Mouse (Mus musculus) gastrocnemius, postnatal 4 days (tissue): ENCODE data around the gene Plac8. TPM values are rescaled to one million over a fixed set of nuclear protein-coding genes. Genes with fewer than 3 reads are reported as not detected.

Source experiments
- DNase-seq, 2 experiments: peaks; one replicate each; pipeline ENCODE4 v3.0.0; 2021 to 2022; ENCODE audit warnings: low spot score in 2 of 2, mixed read lengths in 2 of 2
- total RNA-seq, 2 experiments: library from RNA; stranded (reverse); gene quantifications; 2 replicates each; pipeline ENCODE4 v1.2.3; 2021

Plac8 gene
- total RNA-seq, 2 experiments from 2014 or later = 2.3 to 7.1 TPM

DNA sequence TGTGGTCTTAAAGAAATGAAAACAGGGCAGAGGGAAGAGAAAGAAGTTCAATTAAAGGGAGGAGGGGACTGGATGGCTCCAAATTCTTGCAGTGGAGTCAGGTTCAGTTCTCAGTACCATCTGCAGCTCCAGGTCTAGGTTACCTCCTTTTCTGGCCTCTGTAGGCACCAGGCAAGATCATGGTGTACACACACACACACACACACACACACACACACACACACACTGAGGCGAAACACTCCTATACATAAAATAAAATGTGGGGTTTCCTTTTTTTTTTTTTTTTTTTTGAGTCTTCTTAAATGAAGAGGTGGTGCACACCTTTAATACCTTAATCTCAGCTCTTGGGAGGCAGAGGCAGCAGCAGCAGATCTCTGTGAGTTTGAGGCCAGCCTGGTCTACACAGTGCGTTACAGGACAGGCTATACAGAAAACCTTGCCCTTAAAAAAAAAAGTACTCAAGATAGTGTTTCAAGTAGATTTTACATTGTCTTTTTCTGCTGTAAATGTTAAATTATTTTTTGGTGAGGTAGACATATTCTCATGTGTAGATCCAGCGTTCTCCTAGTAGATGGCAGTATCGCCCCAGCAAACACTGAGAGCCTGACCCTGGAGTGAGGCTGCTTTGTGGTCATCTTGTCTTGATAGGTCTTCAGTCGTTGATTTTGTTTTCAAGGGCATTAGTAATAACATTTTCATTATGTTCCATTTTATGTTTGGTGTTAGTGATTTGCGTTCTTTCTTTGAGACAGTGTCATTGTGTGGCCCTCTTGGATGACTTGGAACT is 25.6 kb downstream of the Plac8 start:
- DNase-seq = no peak

DNA sequence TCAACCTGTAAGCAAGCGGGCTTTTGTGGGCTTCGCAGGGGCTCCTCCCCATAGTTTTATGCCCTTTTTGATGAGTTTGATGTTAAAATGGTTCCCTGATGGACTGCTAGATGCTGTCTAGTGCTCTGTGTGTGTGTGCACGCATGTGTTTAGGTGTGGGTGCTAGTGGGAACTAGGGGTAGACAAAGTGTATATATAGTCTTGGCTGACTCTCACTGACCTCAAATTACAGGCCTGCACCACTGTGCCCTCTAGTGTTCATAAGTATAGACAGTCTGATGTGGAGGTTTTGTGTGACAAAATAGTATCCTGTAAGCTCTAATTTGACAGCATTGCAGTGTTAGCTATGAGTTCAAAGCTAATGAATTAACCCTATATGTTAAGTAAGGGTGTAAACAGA is 35.4 kb downstream of the Plac8 start:
- DNase-seq = no peak

DNA sequence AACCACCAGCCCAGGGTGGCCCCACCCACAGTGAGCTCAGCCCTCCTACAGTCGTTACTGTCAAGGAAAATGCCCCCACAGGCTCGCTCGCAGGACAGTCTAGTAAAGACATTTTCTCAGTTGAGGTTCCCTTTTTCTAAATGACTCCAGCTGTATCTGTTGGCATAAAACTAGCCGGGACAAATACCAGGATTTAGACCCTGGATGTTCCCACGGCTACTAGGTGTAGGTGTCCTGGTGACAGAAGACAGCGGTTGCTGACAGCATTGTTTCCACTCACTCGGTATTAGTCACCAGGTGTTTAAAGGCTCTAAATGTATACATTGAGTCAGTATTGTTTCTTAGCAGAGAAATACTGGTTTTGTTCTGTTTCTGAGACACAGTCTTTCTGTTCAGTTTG is 36.2 kb downstream of the Plac8 start:
- no peak for DNase-seq

DNA sequence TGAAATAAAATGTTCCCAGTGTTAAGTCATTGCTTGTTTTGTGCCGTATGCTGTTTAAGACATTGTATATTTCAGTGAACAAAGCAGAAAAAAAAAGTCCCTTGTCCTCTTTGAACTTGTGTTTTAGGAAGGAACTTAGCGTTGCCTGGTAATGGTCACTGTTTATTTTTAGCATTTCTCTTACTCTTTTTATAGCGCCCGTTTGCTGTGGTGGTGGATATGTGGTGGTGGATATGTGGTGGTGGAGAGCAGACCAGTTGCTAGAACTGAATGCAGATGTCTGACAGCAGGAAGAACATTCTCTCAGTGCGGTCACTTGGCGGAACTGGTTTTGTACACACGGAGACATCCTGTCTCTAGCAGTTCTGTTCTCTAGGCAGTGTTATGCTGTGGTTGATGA is 45.9 kb downstream of the Plac8 start:
- no peak for DNase-seq

DNA sequence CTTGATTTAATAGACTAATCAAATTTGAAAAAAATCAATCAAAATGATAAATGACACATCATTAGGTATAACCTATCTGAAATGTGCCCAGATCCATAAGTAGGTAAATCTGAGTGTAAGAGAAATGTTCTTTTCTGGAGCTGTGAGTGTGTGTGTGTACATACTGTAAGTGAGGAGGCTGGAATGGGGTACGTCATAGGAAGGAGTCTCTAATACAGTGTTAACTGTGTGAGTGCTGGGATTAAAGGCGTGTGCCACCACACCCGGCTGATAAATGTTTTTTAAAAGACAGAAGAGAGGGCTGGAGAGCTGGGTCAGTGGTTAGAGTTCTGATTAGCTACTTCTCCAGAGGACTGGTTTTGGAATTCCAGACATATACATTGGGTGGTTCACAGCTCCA is 46.4 kb downstream of the Plac8 start:
- no peak for DNase-seq

DNA sequence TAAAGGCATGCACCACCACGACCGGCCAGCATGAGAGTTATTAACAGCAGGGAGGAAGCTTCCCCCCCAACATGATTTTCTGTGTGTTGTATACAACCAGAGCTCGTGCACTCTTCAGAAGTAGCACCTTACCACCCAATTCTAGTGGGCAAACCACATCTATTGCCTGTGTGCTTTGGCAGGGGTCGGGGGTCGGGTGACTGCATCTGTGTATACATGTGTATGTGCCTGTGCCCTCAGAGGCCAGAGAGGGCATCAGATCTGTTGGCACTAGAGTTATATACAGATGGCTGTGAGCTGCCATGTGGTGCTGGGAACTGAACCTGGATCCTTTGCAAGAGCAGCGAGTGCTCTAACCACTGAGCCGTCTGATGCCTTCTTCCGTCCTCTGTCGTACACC is 47.1 kb downstream of the Plac8 start:
- no peak for DNase-seq

DNA sequence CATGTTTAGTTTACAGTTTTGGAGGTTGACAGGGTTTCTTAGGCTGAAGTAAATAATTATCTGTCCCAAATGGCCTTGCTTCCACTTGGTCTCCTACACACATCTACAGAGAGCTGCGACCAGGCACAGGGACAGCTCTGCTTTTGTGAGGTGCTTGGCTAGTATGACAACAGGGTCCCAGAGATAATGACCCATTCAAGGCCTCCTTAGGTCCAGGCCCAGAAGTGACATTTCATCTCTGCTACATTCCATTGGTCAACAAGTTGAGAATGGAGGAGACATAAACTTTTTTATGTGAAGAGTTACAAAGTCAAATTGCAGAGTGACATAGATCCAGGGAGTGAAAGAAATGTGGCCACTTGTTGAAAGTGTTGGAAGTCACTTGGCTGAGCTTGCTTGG is 48.7 kb downstream of the Plac8 start:
- no peak for DNase-seq

DNA sequence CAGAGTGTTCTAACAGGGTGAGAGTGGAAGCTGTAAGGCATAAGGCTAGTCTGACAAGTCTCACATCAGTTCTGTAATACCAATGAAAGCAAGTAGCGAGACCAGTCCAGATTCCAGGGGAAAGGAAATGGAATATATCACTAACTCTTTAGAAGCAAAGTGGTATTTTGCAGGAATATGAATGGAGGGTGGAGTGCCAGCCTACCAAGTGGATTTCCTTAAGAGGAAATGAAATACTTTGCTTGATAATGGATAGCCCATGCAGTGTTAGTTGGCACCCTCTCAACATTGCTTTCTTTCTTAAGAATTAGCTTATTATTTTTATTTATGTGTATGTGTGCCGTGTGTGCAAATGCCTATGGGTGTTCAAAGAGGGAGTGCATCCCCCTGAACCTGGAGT is 51.8 kb downstream of the Plac8 start:
- DNase-seq = no peak

DNA sequence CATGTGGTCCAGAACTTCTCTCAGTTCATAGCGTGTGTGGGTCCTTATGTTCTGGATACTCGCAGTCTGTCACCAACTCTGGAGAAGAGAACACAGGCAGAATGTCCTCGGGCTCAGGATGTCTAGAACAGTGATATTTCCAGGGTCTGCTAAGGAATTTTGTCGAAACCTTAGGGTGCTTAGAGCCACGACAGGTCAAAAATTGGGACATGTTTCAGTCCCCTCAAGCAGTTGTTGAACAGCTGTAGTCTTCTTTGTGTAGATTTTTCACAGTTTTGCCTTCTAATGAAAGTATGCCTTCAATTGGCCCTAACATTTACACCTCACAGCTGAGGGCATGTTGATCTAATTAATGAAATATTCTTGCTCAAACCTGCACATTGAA is 53.0 kb downstream of the Plac8 start:
- no peak for DNase-seq

DNA sequence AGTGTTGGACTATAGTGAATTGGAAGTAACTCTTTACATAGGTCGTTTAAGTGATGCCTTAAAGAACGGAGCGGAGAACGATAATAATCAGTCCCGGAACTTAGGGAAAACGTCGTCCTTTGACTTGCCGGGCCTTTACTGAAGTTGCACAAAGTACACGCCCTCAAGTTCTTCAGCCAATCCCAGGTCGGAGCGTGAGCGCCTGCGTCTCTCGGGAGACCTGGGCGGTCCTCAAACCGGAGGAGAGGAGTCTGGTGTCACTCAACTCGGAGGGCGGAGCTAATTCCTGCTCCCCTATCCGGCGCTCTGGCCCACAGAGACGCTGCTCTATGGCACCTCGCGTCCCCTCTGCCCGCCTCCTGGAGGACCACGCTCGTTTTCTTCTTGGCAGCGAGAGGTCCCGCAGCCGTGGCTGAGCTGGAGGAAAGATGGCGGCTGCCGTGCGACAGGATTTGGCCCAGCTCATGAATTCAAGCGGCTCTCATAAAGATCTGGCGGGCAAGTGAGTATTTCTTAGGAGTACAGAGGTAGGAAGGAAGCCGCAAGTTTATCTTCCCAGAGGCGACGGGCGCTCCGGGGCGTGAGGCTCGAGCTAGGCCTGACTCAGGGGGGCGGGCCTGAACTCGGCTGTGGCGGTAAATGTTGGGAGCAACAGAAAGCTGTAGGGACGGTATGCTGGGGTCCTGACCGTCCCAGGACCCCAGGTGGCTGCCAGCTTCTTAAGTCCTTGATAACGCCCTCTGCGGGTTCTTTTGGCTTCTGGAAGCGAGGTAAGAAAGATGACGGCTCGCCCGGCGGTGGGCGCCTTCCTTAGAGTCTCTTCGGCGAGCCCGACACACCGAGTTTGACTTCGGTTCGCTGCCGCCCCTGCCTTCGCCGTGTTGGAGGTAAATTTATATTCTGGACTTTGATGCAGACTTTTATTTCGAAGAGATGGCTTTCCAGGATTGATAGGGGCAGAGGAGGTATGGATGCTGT is 53.7 kb downstream of the Plac8 start, which contains the start of gene Cops4:
Gene Cops4 (plus strand): TSS at position 261 of the 978 bp plus-strand sequence.
- peak; percentile 85 to 96 for DNase-seq

DNA sequence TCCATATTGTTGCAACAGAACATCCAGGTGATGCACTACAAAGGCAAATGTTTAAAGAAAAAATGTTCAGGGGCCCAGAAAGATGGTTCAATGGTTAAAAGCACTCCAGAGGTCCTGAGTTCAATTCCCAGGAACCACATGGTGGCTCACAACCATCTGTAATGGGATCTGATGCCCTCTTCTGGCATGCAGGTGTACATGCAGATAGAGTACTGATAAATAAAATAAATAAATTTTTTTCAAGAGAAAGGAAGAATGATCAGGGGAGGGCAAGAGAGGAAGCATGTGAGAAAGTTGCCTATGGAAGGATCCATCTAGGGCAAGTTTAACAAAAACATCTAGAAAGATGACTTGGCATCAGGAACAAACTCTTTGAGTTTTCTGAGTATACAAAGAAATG is 59.5 kb downstream of the Plac8 start:
- no peak for DNase-seq

DNA sequence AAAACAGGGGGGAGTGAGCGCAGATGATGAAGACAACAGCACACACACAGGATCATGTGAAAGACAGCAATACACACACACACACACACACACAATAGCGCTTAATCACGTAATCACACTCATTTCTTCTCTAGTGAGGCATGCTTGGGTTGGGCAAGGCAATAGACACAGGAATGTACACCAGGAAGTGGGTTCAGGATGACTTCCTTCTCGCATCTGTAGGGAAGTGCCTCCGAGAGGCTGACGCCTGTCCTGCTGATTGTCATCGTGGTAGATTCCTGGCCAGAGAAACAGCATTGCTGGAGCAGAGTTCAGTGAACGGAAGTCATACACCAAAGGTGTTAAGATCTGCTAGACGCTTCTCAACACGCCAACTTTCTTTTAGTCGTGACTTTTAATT is 62.8 kb downstream of the Plac8 start:
- DNase-seq = no peak

Other genes with a start within 250 kb of the Plac8 start
- gene Sec31a, start 156.0 kb downstream of the Plac8 start, total RNA-seq = 100 to 1,000 TPM; 154 to 169 TPM
- 10 to 100 TPM; 12.0 to 14.6 TPM for gene Lin54, start 71.6 kb downstream of the Plac8 start, total RNA-seq
- gene Cops4, start 53.9 kb downstream of the Plac8 start, total RNA-seq = 100 to 1,000 TPM; 112 to 114 TPM
- 10 to 100 TPM; 38.3 to 39.9 TPM for gene Coq2, start 102.9 kb upstream of the Plac8 start, total RNA-seq
- gene Hpse, start 147.5 kb upstream of the Plac8 start, total RNA-seq = 1 to 10 TPM; 2.2 to 2.4 TPM
- gene Helq, start 226.4 kb upstream of the Plac8 start, total RNA-seq = 1 to 10 TPM; 5.5 to 7.0 TPM
- 10 to 100 TPM; 67.9 to 81.1 TPM for gene Mrps18c, start 226.4 kb upstream of the Plac8 start, total RNA-seq
- 10 to 100 TPM in 1 of 2 experiments, 1 to 10 TPM in 1; 9.1 to 11.4 TPM for gene Abraxas1, start 248.7 kb upstream of the Plac8 start, total RNA-seq